Mouse (Mus musculus) spleen, adult 2 months (tissue): ENCODE measurements around the gene Msh3. TPM values are rescaled to one million over a fixed set of nuclear protein-coding genes. Genes with fewer than 3 reads are reported as not detected.
"Not testable (repeated sequence)": the region's sequence is repeated elsewhere in the genome, so short reads cannot be mapped to it uniquely, and the experiment has no call there.

Experiments used
- DNase-seq, 2 experiments: peaks; one replicate each; pipeline versions ENCODE4 v3.0.0 to v3.0.0-alpha.2; 2012 to 2021; ENCODE audit warnings: low spot score in 2 of 2, low read depth in 1 of 2
- H3K27ac ChIP-seq: fragments of 200-500 bp; 2 replicates; pipeline ENCODE4 v1.5.1; 2012; ENCODE audit warnings: low read length, inconsistent platforms; ENCODE audit not compliant: insufficient read depth
- H3K27me3 ChIP-seq: fragments of 200-500 bp; 2 replicates; pipeline ENCODE4 v1.6.1; 2012; ENCODE audit warnings: mild to moderate bottlenecking, moderate library complexity, low read length, inconsistent platforms; ENCODE audit not compliant: control insufficient read depth, insufficient read depth
- H3K36me3 ChIP-seq: fragments of 200-500 bp; 2 replicates; pipeline ENCODE4 v1.6.1; 2012; ENCODE audit warnings: mild to moderate bottlenecking, low read length, inconsistent platforms; ENCODE audit not compliant: control insufficient read depth, insufficient read depth
- H3K4me1 ChIP-seq: fragments of 200-500 bp; 2 replicates; pipeline ENCODE4 v1.6.1; 2011; ENCODE audit warnings: inconsistent platforms; ENCODE audit not compliant: control insufficient read depth, insufficient read depth, insufficient read length
- H3K4me3 ChIP-seq: fragments of 200-500 bp; 2 replicates; pipeline ENCODE4 v1.5.1; 2011; ENCODE audit warnings: mild to moderate bottlenecking, inconsistent platforms; ENCODE audit not compliant: insufficient read depth, insufficient read length; ENCODE audit errors: extremely low read depth
- CTCF ChIP-seq: fragments of 200-500 bp; IDR thresholded peaks from 2 replicates; pipeline ENCODE4 v1.5.1; 2011; ENCODE audit warnings: mild to moderate bottlenecking, inconsistent platforms; ENCODE audit not compliant: insufficient read depth, insufficient read length, insufficient replicate concordance; ENCODE audit errors: extremely low read depth
- POLR2A ChIP-seq: fragments of 200-500 bp; IDR thresholded peaks from 2 replicates; pipeline ENCODE4 v1.6.1; 2011; ENCODE audit warnings: low read depth, low read length, inconsistent platforms
- WGBS: fragments of 180-500 bp; shearing (Covaris S2); methylation state at CpG from one replicate; pipeline ENCODE4 v1.1.7; 2018; 5-methylcytosine and 5-hydroxymethylcytosine counted together
- polyA plus RNA-seq: library from polyadenylated mRNA; depleted of rRNA; stranded (reverse); fragments of >200 nt; gene quantifications from 2 replicates; pipeline ENCODE4 v1.2.3, GENCODE M21; 2012; rRNA removed

Gene Msh3
- polyA plus RNA-seq, 1 experiment, result 2.9 TPM

- no peaks in the 10 kb centered on the region for H3K27me3 ChIP-seq
- no peak overlapping the region for H3K4me3 ChIP-seq
- DNase-seq, result no peak
- H3K36me3 ChIP-seq, result peaks cover 14% of the 10 kb centered on the region
- no peak for TF ChIP-seq CTCF
- no peak for TF ChIP-seq POLR2A
- WGBS, result 85% methylated on average over 3 of the region's 3 CpGs
- no peaks in the 10 kb centered on the region for H3K4me1 ChIP-seq
- H3K27ac ChIP-seq, result no peak overlapping the region
Observed at GRCm38 (mm10) chr13:92219774-92220173, 135.0 kb downstream of the Msh3 start.

- TF ChIP-seq CTCF (no peak), POLR2A (no peak)
- WGBS, result 96% methylated on average over 9 of the region's 9 CpGs
Observed at GRCm38 (mm10) chr13:92217216-92217615, 137.6 kb downstream of the Msh3 start.

GRCm38 (mm10) chr13:92196860-92197259 is 157.9 kb downstream of the Msh3 start:
- TF ChIP-seq CTCF, result no peak
- TF ChIP-seq POLR2A, result no peak
- Histone ChIP-seq H3K36me3 (no peaks in the 10 kb centered on the region), H3K27ac (no peak overlapping the region), H3K27me3 (no peaks in the 10 kb centered on the region; the same call in 1 of the 2 replicates), H3K4me3 (no peak overlapping the region), H3K4me1 (no peaks in the 10 kb centered on the region)
- WGBS, result 77% methylated on average over 2 of the region's 2 CpGs
- DNase-seq, result no peak

More at GRCm38 (mm10) chr13:92217216-92217615, 137.6 kb downstream of the Msh3 start:
- peaks cover 16% of the 10 kb centered on the region for H3K36me3 ChIP-seq
- DNase-seq, result no peak
- no peak overlapping the region for H3K4me3 ChIP-seq
- H3K27me3 ChIP-seq, result no peaks in the 10 kb centered on the region
- H3K4me1 ChIP-seq, result no peaks in the 10 kb centered on the region
- H3K27ac ChIP-seq, result no peak overlapping the region

- not testable (repeated sequence) for H3K27ac ChIP-seq
- WGBS, result 82% methylated on average over 5 of the region's 5 CpGs
Observed at GRCm38 (mm10) chr13:92193806-92194205, 161.0 kb downstream of the Msh3 start.

GRCm38 (mm10) chr13:92172686-92173085 is 182.1 kb downstream of the Msh3 start:
- not testable (repeated sequence) for H3K4me1 ChIP-seq, H3K4me3 ChIP-seq, H3K27me3 ChIP-seq, H3K27ac ChIP-seq, DNase-seq, H3K36me3 ChIP-seq
- 87% methylated on average over 8 of the region's 8 CpGs for WGBS

More at GRCm38 (mm10) chr13:92193806-92194205, 161.0 kb downstream of the Msh3 start:
- not testable (repeated sequence) for H3K4me3 ChIP-seq, DNase-seq, H3K4me1 ChIP-seq, H3K36me3 ChIP-seq, H3K27me3 ChIP-seq

Other genes starting within 250 kb of the Msh3 start
- 2.6 and 3.2 TPM in 2 replicates for gene Rasgrf2, start 223.3 kb downstream of the Msh3 start, polyA plus RNA-seq
- gene Gm20379, start 49.0 kb downstream of the Msh3 start, polyA plus RNA-seq, result not detected in 2 replicates
- gene Dhfr, start 277 bp downstream of the Msh3 start, polyA plus RNA-seq, result 0.64 and 0.69 TPM in 2 replicates
- gene Ankrd34b, start 70.9 kb upstream of the Msh3 start, polyA plus RNA-seq, result not detected in 2 replicates
- gene Fam151b, start 129.0 kb upstream of the Msh3 start, polyA plus RNA-seq, result 0.81 and 0.96 TPM in 2 replicates
- gene Zfyve16, start 175.9 kb upstream of the Msh3 start, polyA plus RNA-seq, result 1.4 and 1.8 TPM in 2 replicates
- not detected in 2 replicates for gene Spz1, start 221.2 kb upstream of the Msh3 start, polyA plus RNA-seq